Mouse (Mus musculus): ENCODE data around the gene Atrn.

DNA sequence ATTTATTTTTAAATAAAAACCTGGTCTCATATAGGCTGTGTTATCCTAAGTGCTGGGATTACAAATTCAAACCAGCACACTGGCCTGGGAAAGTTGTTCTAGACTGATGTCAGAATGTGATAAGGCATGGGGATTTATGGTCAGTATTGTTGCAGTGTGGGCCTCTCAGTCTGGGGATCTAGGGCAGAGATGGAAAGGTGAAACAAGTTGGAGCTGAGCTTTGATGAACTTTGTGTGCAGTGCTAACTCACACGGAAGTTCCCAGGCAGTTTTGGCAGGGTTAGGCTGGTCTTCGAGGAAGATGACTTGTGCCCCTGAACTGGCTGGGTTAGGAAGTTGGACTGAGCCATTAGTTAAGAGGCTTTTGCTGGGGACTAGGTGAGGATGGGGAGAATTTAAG, 18.7 kb downstream of the Atrn start:
- TF ChIP-seq POLR2A (IDR thresholded peaks at IDR 0.05; ENCODE audit: insufficient read length, low read depth) = no peak
- no peak for TF ChIP-seq POLR2AphosphoS2 (IDR thresholded peaks at IDR 0.05; ENCODE audit: insufficient read length, low read depth)
- no peak for TF ChIP-seq E2F4 (IDR thresholded peaks at IDR 0.05; ENCODE audit: insufficient read depth)
- no peak for TF ChIP-seq MAX (IDR thresholded peaks at IDR 0.05; ENCODE audit: low read depth)
- no peak for TF ChIP-seq USF1 (IDR thresholded peaks at IDR 0.05; ENCODE audit: low read depth)
- TF ChIP-seq CEBPB (IDR thresholded peaks at IDR 0.05; ENCODE audit: insufficient read depth, poor library complexity, severe bottlenecking) = no peak
- TF ChIP-seq REST (IDR thresholded peaks at IDR 0.05; ENCODE audit: insufficient read depth, insufficient read length) = no peak
- no peak for TF ChIP-seq TCF12 (IDR thresholded peaks at IDR 0.05; ENCODE audit: insufficient read depth, poor library complexity, severe bottlenecking)
- TF ChIP-seq MYOG (IDR thresholded peaks at IDR 0.05; ENCODE audit: control insufficient read depth in 1 of 3, insufficient read depth in 1 of 3, insufficient read length in 2 of 3, low read depth in 2 of 3) = no peak
